Mouse (Mus musculus) kidney, adult 2 months (tissue): Measurements from ENCODE around the gene Katnal1.

ENCODE experiments used
- CTCF ChIP-seq: fragments of 200-500 bp; conservative IDR thresholded peaks from 2 replicates; pipeline ENCODE4 v1.5.1; 2011; ENCODE audit warnings: low read depth, mild to moderate bottlenecking, control low read depth, low read length, moderate library complexity, mixed read lengths; ENCODE audit not compliant: insufficient read depth, insufficient read length
- POLR2A ChIP-seq: fragments of 200-500 bp; IDR thresholded peaks from one replicate; pipeline ENCODE4 v1.6.1; 2011; ENCODE audit warnings: low read depth, low read length, control low read depth

GRCm38 (mm10) chr5:148953098-148953497, 24.0 kb upstream of the Katnal1 start:
- no peak for TF ChIP-seq POLR2A
- no peak for TF ChIP-seq CTCF
